Mouse (Mus musculus) forebrain, embryonic 13.5 days (tissue): ENCODE data around the gene Baz2b. TPM values are rescaled to one million over a fixed set of nuclear protein-coding genes. Genes with fewer than 3 reads are reported as not detected.
"Not testable (repeated sequence)": the region's sequence is repeated elsewhere in the genome, so short reads cannot be mapped to it uniquely, and the experiment has no call there.

ENCODE experiments used
- ATAC-seq: fragments of 200-750 bp; cut with Nextera tagmentation; 2 replicates; pipeline ENCODE4 v1.8.0; 2017
- H3K27ac ChIP-seq: fragments of 300-500 bp; sonication (generic); 2 replicates; pipeline ENCODE4 v1.5.1; 2015; ENCODE audit warnings: inconsistent platforms, mild to moderate bottlenecking, moderate library complexity
- H3K27me3 ChIP-seq: fragments of 300-500 bp; sonication (generic); 2 replicates; pipeline ENCODE4 v1.6.1; 2015; ENCODE audit warnings: mild to moderate bottlenecking, inconsistent platforms
- H3K36me3 ChIP-seq: fragments of 300-500 bp; sonication (generic); 2 replicates; pipeline ENCODE4 v1.6.1; 2015; ENCODE audit warnings: mild to moderate bottlenecking, inconsistent platforms; ENCODE audit not compliant: poor library complexity, severe bottlenecking
- H3K4me1 ChIP-seq: fragments of 300-500 bp; sonication (generic); 2 replicates; pipeline ENCODE4 v1.6.1; 2015; ENCODE audit warnings: inconsistent platforms
- H3K4me2 ChIP-seq: fragments of 300-500 bp; sonication (generic); 2 replicates; pipeline ENCODE4 v1.6.1; 2015; ENCODE audit warnings: inconsistent platforms, mild to moderate bottlenecking, moderate library complexity
- H3K4me3 ChIP-seq: fragments of 300-500 bp; sonication (generic); 2 replicates; pipeline ENCODE4 v1.5.1; 2015; ENCODE audit warnings: mild to moderate bottlenecking, inconsistent platforms
- H3K9ac ChIP-seq: fragments of 300-500 bp; sonication (generic); 2 replicates; pipeline ENCODE4 v1.6.1; 2015; ENCODE audit warnings: mild to moderate bottlenecking, inconsistent platforms
- H3K9me3 ChIP-seq: fragments of 300-500 bp; sonication (generic); replicated peaks from 2 replicates; pipeline ENCODE4 v1.6.1; 2016; ENCODE audit warnings: inconsistent platforms
- WGBS: fragments of 180-500 bp; shearing (Covaris S2); methylation state at CpG from one replicate; pipeline ENCODE4 v1.1.7; 2015; 5-methylcytosine and 5-hydroxymethylcytosine counted together
- polyA plus RNA-seq: library from polyadenylated mRNA; unstranded; fragments of >200 nt; fragmentation: Nextera tagmentation; extraction: Ambion mirVana; gene quantifications from 2 replicates; pipeline ENCODE4 v1.2.1, GENCODE M21; 2015

Baz2b gene
- polyA plus RNA-seq, 1 experiment from 2014 or later, result 85.7 TPM

GRCm38 (mm10) chr2:59870526-59870925, 339.1 kb downstream of the Baz2b start:
- Histone ChIP-seq H3K4me2 (no peak overlapping the region), H3K9ac (no peak overlapping the region), H3K9me3 (no peaks in the 10 kb centered on the region), H3K27ac (no peak overlapping the region), H3K36me3 (no peaks in the 10 kb centered on the region), H3K4me1 (no peaks in the 10 kb centered on the region), H3K27me3 (no peaks in the 10 kb centered on the region), H3K4me3 (no peak overlapping the region)
- WGBS, result 92% methylated on average over 6 of the region's 6 CpGs
- no peak for ATAC-seq

- no peaks in the 10 kb centered on the region for H3K9me3 ChIP-seq
- ATAC-seq, result no peak
- WGBS, result 95% methylated on average over 6 of the region's 6 CpGs
- peaks cover 6% of the 10 kb centered on the region; the same call in 1 of the 2 replicates for H3K4me1 ChIP-seq
- no peaks in the 10 kb centered on the region for H3K36me3 ChIP-seq
- no peak overlapping the region for H3K4me2 ChIP-seq
- no peak overlapping the region for H3K27ac ChIP-seq
- H3K4me3 ChIP-seq, result no peak overlapping the region
- H3K9ac ChIP-seq, result no peak overlapping the region
- no peaks in the 10 kb centered on the region for H3K27me3 ChIP-seq
Observed at GRCm38 (mm10) chr2:59862618-59863017, 347.0 kb downstream of the Baz2b start.

- no peak for ATAC-seq
- no peak overlapping the region for H3K9ac ChIP-seq
- peaks cover 8% of the 10 kb centered on the region; the same call in 1 of the 2 replicates for H3K36me3 ChIP-seq
- H3K9me3 ChIP-seq, result no peaks in the 10 kb centered on the region
- WGBS, result 76% methylated on average over 9 of the region's 9 CpGs
- peaks cover 9% of the 10 kb centered on the region; the same call in 1 of the 2 replicates for H3K4me1 ChIP-seq
- no peak overlapping the region for H3K4me2 ChIP-seq
- H3K27me3 ChIP-seq, result no peaks in the 10 kb centered on the region
- H3K4me3 ChIP-seq, result no peak overlapping the region
- no peak overlapping the region for H3K27ac ChIP-seq
Observed at GRCm38 (mm10) chr2:59854363-59854762, 355.3 kb downstream of the Baz2b start.

GRCm38 (mm10) chr2:59853543-59853942, 356.1 kb downstream of the Baz2b start:
- no peak for ATAC-seq
- Histone ChIP-seq H3K9ac (no peak overlapping the region), H3K9me3 (no peaks in the 10 kb centered on the region), H3K27me3 (no peaks in the 10 kb centered on the region), H3K4me1 (0 out of 2 replicates have a peak, but pooled peaks cover 4% of the 10 kb centered on the region), H3K4me2 (no peak overlapping the region), H3K4me3 (no peak overlapping the region), H3K36me3 (peaks cover 8% of the 10 kb centered on the region; the same call in 1 of the 2 replicates), H3K27ac (no peak overlapping the region)
- WGBS, result 87% methylated on average over 10 of the region's 10 CpGs

- Histone ChIP-seq H3K27ac (no peak overlapping the region), H3K9ac (no peak overlapping the region), H3K9me3 (no peaks in the 10 kb centered on the region), H3K4me3 (no peak overlapping the region), H3K4me2 (no peak overlapping the region), H3K4me1 (0 out of 2 replicates have a peak, but pooled peaks cover 4% of the 10 kb centered on the region), H3K27me3 (no peaks in the 10 kb centered on the region), H3K36me3 (peaks cover 8% of the 10 kb centered on the region; the same call in 1 of the 2 replicates)
- 64% methylated on average over 11 of the region's 11 CpGs for WGBS
- ATAC-seq, result peak; percentile 30; the same call in 1 of the 2 replicates
Observed at GRCm38 (mm10) chr2:59852916-59853315, 356.7 kb downstream of the Baz2b start.

- H3K4me1 ChIP-seq, H3K9ac ChIP-seq, H3K4me3 ChIP-seq, ATAC-seq, H3K27me3 ChIP-seq, H3K9me3 ChIP-seq, H3K36me3 ChIP-seq, H3K4me2 ChIP-seq, H3K27ac ChIP-seq: not testable (repeated sequence)
- WGBS, result 88% methylated on average over 5 of the region's 5 CpGs
Observed at GRCm38 (mm10) chr2:59851885-59852284, 357.8 kb downstream of the Baz2b start.

Other genes starting within 250 kb of the Baz2b start
- gene March7, start within 50 bp of the Baz2b start, polyA plus RNA-seq, result 88.4 and 99.8 TPM in 2 replicates
- 7.5 and 9.1 TPM in 2 replicates for gene Cd302, start 74.6 kb upstream of the Baz2b start, polyA plus RNA-seq
- gene Ly75, start 173.5 kb upstream of the Baz2b start, polyA plus RNA-seq, result 0.41 and 0.63 TPM in 2 replicates